Mouse (Mus musculus) CD4-positive, CD25-positive, alpha-beta regulatory T cell, adult 4 months (primary cell): Measurements from ENCODE around the gene Abcg2. TPM values are rescaled to one million over a fixed set of nuclear protein-coding genes. Genes with fewer than 3 reads are reported as not detected.
"Not testable (repeated sequence)": the region's sequence is repeated elsewhere in the genome, so short reads cannot be mapped to it uniquely, and the experiment has no call there.

ENCODE experiments used
- ATAC-seq: one replicate; pipeline ENCODE4 v1.8.0; 2017
- polyA plus RNA-seq, 2 experiments: library from polyadenylated mRNA; unstranded; fragments of 100-300 nt; shearing (Covaris generic); gene quantifications; one replicate each; pipeline ENCODE4 v1.2.1; 2017

The Abcg2 gene
- polyA plus RNA-seq = 10 to 100 TPM; 16.9 to 26.3 TPM

DNA sequence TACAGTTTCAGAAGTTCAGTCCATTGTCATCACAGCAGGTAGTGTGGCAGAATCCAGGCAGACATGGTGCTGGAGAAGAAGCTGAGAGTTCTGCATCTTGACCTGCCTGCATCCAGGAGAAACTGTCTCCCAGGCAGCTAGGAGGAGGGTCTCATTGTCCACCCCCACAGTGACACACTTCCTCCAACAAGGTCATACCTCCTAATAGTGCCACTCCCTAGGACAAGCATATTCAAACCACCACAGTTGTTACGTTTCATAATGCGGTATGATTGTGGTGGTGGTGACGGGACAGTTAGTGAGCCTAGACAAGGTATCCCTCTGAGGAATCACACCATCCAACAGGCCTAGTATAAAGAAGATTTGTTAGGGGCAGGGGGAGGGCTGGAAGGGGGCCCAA, at the start of gene Abcg2:
Gene Abcg2, plus strand, starts transcription at position 301 of the 400 bp plus-strand sequence.
- not testable (repeated sequence) for ATAC-seq

DNA sequence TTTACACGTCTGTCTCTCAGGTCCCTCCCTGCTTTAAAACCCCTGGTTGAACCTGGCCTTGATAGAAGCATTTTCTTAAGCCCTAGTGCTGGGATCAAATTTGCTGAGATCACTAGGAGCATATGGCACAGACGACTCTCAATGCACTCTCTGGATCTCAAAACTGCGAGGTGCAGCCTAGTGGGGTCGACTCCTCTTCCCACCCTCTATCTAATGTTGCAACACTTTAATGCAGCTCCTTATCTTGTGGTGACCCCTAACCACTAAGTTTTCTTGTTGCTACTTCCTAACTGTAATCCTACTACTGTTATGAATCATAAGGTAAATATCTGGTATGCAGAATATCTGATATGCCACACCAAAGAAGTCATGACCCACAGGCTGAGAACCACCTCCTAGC, 44.1 kb upstream of the Abcg2 start:
- not testable (repeated sequence) for ATAC-seq

- ATAC-seq = not testable (repeated sequence)
Measured at GRCm38 (mm10) chr6:58542852-58543251, 41.5 kb upstream of the Abcg2 start.

GRCm38 (mm10) chr6:58544971-58545370, 39.4 kb upstream of the Abcg2 start:
- ATAC-seq = not testable (repeated sequence)

- not testable (repeated sequence) for ATAC-seq
Measured at GRCm38 (mm10) chr6:58546050-58546449, 38.3 kb upstream of the Abcg2 start.

DNA sequence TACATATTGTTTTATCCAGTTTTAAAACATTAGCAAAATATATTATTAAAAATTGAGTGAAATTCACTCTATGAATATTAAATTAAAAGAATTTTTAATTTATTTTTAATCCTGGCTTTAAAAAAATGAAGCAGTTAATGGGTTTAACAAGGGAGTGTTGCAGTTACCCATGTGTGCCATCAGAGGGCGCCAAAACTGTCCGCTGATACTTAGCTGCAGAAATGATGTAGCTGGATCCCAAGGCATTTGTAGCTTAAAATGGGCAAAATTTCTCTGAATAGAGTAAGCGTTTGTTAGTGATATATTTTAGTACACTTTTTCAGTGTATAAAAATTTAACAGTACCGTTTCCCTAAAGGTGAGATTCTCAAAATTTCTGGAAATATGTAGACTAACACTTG, 37.5 kb upstream of the Abcg2 start:
- ATAC-seq = no peak

DNA sequence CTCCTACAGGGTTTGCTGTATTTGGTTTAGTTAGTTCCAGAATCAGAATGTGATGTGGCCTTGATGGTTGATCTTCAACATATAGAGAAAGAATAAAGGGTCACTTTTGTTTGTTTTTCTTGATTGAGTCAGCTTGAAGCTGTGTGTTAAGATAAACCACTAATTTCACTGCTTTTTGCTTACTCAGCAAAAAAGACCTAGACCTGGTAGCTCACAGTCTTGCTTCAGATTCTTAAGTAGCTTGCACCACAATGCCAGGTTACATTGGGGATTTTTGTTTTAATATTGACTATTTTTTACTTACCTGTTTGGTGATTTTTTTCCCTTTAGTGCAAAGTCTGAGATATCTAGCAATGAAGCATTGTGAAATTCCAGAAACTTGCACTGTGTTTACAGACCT, 30.5 kb upstream of the Abcg2 start:
- not testable (repeated sequence) for ATAC-seq

DNA sequence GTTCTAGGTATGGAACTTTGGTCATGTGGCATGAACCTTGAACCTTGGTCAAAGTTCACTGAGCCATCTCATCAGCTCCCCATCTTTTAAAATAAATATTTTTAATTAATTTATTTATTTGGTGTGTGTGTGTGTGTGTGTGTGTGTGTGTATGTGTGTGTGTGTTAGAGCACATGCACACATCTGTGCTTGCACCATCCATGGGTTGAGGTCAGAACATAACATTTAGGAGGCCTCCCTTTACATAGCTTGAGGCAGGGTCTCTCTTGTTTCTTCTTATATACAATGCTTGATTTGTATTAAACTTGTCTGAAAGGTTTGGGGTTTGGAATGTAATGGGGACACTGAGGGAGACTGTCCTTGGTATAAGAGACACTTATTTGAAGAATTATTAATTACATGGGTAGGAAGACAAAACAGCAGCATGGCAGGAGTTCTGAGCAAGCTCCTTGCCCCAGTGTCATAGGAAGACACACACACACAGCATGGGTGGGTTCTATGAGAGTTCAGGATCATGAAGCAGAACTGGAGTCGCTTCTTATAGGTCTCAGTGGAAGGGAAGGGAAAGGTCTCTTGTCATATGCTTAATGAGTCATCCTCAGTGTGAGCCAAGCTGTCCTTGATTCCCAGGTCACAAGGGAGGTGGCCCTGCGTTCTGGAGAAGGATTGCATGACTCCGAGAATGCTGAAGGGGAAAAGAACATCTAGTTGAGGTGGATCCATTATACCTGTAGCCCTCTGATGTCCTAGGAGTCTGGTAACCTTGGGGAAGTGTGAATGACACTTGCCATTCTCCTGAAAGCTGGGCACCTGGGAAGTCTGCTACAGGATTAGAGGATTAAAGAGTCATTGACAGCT, 9.9 kb downstream of the Abcg2 start:
- ATAC-seq = not testable (repeated sequence)

DNA sequence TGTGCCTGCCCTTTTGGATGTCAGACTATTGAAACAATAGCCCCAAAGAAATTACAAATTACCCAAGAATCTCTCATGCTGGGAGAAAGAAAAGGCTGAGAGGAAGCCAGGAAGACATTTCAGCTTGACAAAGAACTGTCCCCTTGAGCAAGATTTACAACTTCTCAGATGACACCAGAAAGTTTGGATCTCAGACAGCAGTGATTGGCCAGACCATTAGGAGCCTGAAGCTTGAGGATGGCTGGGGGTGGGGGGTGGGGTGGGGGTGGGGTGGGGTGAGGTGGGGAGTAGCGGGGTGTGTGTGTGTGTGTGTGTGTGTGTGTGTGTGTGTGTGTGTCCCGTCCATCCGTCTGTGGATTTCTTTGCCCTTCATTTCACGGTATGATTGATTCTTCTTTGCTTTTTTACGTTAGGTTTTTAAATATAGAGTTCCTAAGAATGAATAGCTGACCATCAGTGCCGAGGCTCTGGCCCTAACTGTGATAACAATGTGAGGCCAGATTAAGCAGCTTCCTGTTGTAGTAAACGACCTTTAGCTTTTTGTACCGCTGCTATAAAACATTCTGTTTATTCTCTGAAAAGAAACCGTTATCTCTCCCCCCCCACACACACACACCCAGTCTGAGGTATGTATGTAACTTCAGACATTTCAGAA, 11.4 kb downstream of the Abcg2 start:
- not testable (repeated sequence) for ATAC-seq

DNA sequence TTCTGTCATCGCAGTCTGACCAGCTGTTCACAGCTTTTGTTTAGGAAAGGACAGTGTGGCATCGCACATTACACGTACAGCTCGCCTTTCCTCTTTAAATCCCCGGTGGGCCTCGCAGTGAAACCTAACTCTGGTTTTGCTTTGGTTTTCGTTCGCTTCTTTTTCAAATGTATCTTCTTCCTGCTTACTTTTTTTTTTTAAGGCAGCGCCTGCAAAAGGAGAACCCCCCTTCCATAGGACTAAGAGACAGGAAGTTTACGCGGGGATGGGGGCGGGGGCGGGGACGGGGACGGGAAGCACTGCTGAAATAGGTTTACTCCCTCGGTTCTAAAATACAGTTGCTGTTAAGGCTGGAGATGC, 12.0 kb downstream of the Abcg2 start:
- peak; percentile 66 for ATAC-seq

DNA sequence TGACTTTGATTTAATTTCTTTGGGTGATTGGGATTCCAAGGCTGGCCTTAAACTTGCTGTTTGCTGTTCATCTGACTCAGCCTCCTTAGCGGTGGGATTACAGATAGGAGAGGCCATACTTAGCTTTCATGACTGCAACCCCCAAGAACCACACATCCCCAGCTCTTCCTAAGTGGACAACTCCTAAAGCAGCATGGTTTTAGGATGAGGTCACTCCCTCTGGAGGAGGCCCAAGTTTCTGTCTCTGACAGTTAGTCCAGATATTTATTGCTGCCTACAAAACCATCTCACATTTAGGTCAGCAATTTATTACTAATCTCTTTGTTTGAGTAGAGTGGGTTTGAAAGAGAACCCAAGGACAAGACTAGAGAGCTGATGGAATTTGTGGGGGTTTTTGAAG, 17.8 kb downstream of the Abcg2 start:
- ATAC-seq = not testable (repeated sequence)

GRCm38 (mm10) chr6:58602991-58603390, 18.7 kb downstream of the Abcg2 start:
- ATAC-seq = not testable (repeated sequence)

GRCm38 (mm10) chr6:58603485-58604090, 19.3 kb downstream of the Abcg2 start:
- ATAC-seq = peak; percentile 76

- no peak for ATAC-seq
Measured at GRCm38 (mm10) chr6:58606642-58607041, 22.3 kb downstream of the Abcg2 start.

- ATAC-seq = no peak
Measured at GRCm38 (mm10) chr6:58608422-58608821, 24.1 kb downstream of the Abcg2 start.

GRCm38 (mm10) chr6:58609919-58610759, 25.8 kb downstream of the Abcg2 start:
- ATAC-seq = no peak

- ATAC-seq = no peak
Measured at GRCm38 (mm10) chr6:58610760-58611654, 26.7 kb downstream of the Abcg2 start.

GRCm38 (mm10) chr6:58624126-58624525, 39.8 kb downstream of the Abcg2 start:
- ATAC-seq = peak; percentile 24

- ATAC-seq = no peak
Measured at GRCm38 (mm10) chr6:58629238-58629637, 44.9 kb downstream of the Abcg2 start.

- no peak for ATAC-seq
Measured at GRCm38 (mm10) chr6:58632419-58632818, 48.1 kb downstream of the Abcg2 start.

DNA sequence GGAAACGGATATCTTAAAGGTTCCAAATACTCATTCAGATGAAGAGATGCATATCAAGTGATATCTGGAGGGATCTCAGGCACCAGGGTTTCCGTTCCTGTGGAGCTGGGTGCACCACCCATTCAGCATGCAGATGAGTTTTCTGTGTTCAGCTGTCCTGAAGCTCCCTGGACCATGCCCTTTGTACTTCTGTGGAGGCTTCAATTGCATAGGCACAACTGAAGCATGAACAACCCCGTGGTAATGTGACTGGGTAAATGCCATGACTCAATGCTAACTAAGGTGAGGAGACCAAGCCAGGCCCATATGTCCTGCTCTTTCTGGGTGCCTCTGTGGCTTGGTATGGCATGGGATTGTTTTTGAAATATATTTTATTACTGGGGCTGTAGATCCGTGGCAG, 49.4 kb downstream of the Abcg2 start:
- no peak for ATAC-seq
